Mouse (Mus musculus) gastrocnemius, adult 2 months (tissue): ENCODE measurements around the gene Itgb3. TPM values are rescaled to one million over a fixed set of nuclear protein-coding genes. Genes with fewer than 3 reads are reported as not detected.

Source experiments
- DNase-seq: peaks from one replicate; pipeline ENCODE4 v3.0.0; 2022
- H3K27ac ChIP-seq: fragments of 200-600 bp; 2 replicates; pipeline ENCODE4 v1.8.1; 2022; ENCODE audit warnings: mild to moderate bottlenecking
- H3K4me3 ChIP-seq: fragments of 200-600 bp; 2 replicates; pipeline ENCODE4 v1.8.1; 2022; ENCODE audit warnings: mild to moderate bottlenecking, moderate library complexity
- CTCF ChIP-seq: fragments of 200-600 bp; IDR thresholded peaks from 2 replicates; pipeline ENCODE4 v1.8.1; 2022; ENCODE audit warnings: antibody characterized with exemption, mild to moderate bottlenecking, moderate library complexity
- intact Hi-C: fragments of 180-260 bp; cut with DNase I; formaldehyde crosslinking; loops from one replicate; pipeline ENCODE4 v1.15.1; 2025
- total RNA-seq, 2 experiments: library from RNA; stranded (reverse); gene quantifications; 2 replicates each; pipeline ENCODE4 v1.2.3; 2021

Itgb3 gene
- total RNA-seq, 2 experiments from 2014 or later = 0.54 to 1.3 TPM

DNA sequence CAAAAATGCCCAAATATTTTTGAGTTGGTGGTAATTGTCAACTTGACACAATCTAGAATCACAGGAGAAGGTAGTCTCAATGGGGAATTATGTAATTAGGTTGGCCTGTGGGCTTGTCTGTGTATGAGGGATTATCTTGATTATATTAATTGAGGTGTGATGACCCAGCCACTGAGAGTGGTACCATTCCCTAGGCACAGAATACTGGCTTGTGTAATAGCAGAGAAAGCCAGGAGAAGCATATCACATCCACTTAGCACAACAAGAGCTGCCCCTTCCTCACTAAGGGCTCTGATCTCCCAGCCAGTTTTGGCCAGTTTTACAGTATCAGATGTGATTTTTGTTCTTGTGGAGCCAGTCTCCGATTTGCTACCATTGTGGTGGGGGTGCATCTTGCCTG is 18.2 kb upstream of the Itgb3 start:
- DNase-seq = no peak
- intact Hi-C loops = no loop called here
- TF ChIP-seq CTCF = no peak
- no peak overlapping the region for H3K4me3 ChIP-seq
- no peak overlapping the region for H3K27ac ChIP-seq

DNA sequence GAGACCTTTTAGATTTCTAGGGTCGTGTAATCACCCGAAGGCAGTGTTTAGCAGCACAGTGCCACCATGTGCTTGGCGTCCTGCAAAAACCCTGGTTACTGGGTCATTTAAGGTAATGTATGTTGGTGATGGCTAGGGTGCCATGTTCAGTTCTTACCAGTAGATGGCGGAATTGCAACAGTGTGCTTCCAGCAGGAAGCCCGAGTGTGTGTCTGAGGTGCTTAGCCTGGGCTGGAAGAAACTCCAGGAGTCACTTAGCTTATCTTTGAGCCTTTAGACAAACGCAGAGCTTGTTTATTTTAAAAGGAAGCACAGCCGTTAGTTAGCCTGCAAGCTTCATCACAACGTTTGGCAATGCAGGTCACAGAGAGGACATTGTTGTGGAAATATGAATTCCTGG is 17.7 kb upstream of the Itgb3 start:
- no peak; the same call in none of the 2 replicates for TF ChIP-seq CTCF
- intact Hi-C loops = loop anchor here (5.0 to 10.0 kb wide), 2 partner anchors 72 to 535 kb away; partner anchors contain the start of gene Mettl2
- H3K27ac ChIP-seq = no peak overlapping the region
- no peak overlapping the region for H3K4me3 ChIP-seq
- peak; percentile 79 for DNase-seq

DNA sequence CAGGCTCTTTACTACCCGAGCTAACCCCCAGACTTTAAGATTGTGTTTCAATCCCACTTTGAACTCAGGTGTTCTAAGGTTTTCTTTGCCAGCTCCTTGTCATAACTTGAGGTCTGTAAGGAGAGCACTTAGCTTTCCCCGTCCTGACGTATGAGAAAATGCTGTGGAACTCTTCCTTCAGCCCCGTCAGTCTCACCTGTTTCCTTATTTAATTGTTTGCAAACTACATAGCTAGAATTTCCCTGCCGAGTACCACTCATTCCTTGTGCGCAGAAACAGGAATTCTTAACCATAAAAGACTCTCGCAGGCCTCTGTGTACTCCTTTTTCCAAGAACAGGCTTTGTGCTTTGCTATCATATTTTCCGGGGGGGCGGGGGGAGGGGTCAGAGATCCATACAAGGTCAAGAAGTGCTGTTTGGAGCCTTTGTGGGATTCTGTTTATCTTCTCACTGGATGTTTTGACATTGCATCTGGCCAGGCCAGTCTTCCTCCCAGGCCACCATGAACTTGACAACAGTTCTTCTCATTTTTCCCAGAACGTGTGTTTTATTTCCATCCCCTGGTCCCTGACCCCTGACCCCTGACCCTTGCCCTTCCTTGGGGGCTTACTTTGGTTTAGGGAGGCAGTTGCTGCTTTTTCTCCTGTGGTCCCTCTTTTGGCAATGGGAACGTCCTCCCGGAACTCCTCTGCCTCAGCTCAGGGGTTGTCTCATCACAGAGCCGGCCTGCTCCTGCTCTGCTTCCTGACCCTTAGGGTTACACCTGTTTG is 15.5 kb upstream of the Itgb3 start:
- DNase-seq = no peak
- no peak for TF ChIP-seq CTCF
- H3K27ac ChIP-seq = no peak overlapping the region
- H3K4me3 ChIP-seq = no peak overlapping the region
- intact Hi-C loops = loop anchor here (5.0 to 10.0 kb wide), 2 partner anchors 70 to 533 kb away; partner anchors contain the start of gene Mettl2

DNA sequence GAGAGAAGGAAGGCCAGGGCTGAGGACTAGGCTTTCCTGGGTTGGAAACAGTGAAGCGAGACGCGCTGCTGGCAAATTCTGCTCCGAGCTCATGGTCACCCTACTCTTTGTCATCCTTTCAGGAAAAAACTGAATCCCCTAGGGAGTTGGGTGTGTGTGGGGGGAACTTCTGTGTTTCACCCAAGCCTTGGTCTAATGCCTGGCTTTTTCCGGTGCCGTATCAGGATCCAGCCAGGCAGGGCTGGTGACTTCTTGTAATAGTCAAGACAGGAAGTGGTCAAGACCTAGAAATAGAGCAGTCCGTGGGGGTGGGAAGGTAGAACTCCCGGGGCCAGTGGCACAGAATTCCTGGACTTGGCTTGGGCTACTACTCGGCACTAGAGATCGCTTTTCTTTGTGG is 11.4 kb upstream of the Itgb3 start:
- no peak overlapping the region for H3K27ac ChIP-seq
- intact Hi-C loops = loop anchor here (10.0 kb wide), 1 partner anchor 528 kb away; the partner anchor contains the start of gene Mettl2

DNA sequence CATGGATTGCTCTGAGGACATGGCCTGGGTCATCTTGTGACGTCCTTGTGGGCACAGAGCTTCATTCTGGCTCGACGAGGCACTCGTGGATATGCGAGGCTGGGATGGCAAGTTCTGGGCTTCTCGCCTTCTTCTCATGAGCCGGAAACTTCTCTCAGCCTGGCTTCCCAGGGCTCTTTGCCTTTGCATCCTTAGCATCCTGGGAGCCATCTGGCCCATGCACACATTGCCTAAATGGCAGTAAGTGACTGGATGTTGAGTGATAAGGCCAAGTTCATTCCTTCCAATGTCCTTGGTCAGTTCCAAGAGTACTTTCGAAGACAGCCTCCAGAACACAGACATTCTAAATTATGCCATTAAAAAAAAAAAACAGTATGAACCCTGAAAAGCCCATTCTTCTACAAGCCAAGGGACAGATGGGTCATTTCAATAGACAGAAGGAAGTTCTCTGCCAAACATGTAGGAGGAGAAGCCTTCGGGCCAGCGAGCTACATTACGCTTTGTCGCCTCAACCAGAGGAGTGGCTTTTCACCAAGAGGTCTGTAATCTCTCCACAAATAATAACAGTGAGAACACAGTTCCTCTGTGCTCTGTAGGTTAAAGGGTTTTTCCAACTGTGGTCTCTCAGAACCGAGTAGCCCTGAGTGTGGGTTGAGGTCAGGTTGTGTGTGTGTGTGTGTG is 8.4 kb upstream of the Itgb3 start:
- H3K27ac ChIP-seq = no peak overlapping the region
- no peak for TF ChIP-seq CTCF

More for the DNA sequence above, 11.4 kb upstream of the Itgb3 start:
- H3K4me3 ChIP-seq = no peak overlapping the region
- DNase-seq = no peak
- no peak for TF ChIP-seq CTCF

GRCm38 (mm10) chr11:104600675-104601074 is 7.1 kb upstream of the Itgb3 start:
- intact Hi-C loops = no loop called here
- H3K4me3 ChIP-seq = no peak overlapping the region
- TF ChIP-seq CTCF = no peak
- no peak overlapping the region for H3K27ac ChIP-seq
- DNase-seq = no peak

More for the DNA sequence above, 8.4 kb upstream of the Itgb3 start:
- intact Hi-C loops = loop anchor here (10.0 kb wide), 1 partner anchor 525 kb away; the partner anchor contains the start of gene Mettl2
- H3K4me3 ChIP-seq = no peak overlapping the region
- DNase-seq = no peak

GRCm38 (mm10) chr11:104604192-104604591 is 3.6 kb upstream of the Itgb3 start:
- Histone ChIP-seq H3K4me3 (no peak overlapping the region), H3K27ac (no peak overlapping the region)
- TF ChIP-seq CTCF = no peak
- DNase-seq = no peak
- intact Hi-C loops = no loop called here

DNA sequence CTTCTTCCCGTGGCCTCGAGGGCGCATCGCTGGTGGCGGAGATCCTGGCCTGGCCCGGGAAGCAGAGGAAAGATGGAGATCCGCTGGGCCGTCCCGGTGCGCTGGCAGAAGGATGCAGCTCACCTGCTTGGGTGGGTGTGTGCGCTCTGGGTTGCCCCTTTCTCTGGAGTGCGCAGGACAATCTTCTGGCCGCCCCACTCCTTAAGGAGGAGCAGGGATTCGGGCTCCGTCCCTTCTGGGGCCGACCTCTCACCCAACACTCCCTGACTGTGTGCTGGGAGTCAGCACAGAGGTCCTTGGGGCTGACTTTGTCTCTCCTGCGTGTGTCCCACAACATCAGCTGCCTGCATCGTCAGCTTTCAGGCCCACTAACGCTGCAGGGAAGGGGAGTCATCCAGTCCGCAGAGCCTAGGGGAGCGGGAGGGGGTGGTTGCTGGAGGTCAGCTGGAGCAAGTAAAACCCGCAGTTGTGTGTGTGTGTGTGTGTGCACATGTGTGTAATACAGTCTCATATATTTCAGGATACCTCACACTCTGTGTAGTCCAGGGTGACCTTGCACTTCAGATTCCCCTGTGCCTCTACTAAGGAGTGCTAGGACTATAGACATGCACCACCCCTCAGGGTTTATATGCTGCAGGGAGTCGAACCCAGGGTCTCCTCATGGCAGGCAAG is 585 bp downstream of the Itgb3 start:
- intact Hi-C loops = no loop called here
- no peak for TF ChIP-seq CTCF
- peak overlapping the region; percentile 79 for H3K27ac ChIP-seq
- no peak for DNase-seq
- H3K4me3 ChIP-seq = peak overlapping the region; percentile 73

GRCm38 (mm10) chr11:104609033-104609684 is 1.4 kb downstream of the Itgb3 start:
- H3K27ac ChIP-seq = peak overlapping the region; percentile 79; the same call in 1 of the 2 replicates
- TF ChIP-seq CTCF = no peak
- peak overlapping the region; percentile 73 for H3K4me3 ChIP-seq
- DNase-seq = no peak
- intact Hi-C loops = no loop called here

DNA sequence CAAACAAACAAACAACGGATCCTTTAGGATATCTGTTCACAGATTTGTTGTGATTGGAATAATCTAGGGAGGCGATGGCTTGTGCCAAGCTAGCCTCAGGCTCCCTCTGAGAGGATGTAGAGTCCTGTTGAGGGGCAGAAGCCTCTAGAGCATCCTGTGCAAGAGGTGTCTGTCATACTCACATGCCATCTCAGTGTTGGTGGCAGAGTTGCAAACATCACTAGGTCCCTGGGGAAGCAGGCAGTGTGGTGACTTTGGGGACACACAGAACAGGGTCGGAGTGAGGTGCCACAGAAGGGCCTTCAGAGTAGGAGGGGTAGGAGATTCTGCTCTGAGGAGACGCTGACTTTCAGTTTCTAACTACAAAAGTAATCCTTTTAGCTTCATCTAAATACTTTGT is 1.9 kb downstream of the Itgb3 start:
- Histone ChIP-seq H3K27ac (no peak overlapping the region), H3K4me3 (peak overlapping the region; percentile 36)
- no peak for DNase-seq
- TF ChIP-seq CTCF = no peak
- intact Hi-C loops = no loop called here

DNA sequence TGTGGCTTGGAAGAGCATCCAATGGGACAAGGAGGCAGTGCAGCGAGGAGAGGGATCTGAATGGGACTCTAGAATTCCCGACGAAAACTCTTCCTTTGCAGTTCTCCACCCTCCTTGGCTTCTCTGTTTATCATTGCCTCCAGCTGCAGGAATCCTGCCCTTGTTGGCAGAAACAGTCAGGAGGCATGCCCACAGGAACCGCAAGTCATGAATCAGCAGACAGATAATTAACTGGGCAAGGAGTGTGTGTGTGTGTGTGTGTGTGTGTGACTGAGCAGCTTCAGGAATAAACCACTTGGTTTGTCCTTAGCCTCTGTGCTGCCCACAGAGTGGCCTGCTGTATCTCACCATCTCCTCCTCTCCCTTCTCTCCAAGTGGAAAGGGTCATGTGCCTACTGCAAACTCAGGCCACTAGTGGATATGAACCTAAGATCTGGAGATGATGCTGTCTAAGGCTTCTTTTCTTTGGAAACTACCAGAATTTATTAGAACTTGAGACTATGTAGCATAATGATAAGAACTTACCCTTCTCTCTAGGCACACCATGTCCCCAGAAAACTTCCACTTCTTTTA is 3.9 kb downstream of the Itgb3 start:
- no peak for TF ChIP-seq CTCF
- no peak overlapping the region for H3K27ac ChIP-seq
- H3K4me3 ChIP-seq = no peak overlapping the region
- peak; percentile 35 for DNase-seq
- intact Hi-C loops = no loop called here

DNA sequence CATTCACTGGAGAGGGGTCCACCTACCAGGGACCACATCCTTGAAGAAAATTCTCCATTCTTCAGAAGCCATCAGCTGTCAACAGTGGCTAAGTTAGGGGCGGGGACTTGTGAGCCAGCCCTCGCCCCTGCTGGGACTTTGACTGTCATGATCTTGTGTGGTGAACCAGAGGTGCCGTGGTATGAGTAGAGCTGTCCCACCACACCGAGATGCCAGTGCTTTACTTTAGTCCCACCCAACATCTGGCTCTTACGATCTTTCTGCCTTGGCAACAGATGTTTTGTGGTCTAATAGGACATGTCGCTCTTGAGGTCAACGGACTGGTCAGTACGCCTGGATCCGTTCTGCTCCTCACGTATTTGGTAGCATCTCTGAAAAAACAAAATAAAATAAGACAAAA is 5.8 kb downstream of the Itgb3 start:
- H3K27ac ChIP-seq = no peak overlapping the region
- H3K4me3 ChIP-seq = no peak overlapping the region
- no peak for TF ChIP-seq CTCF
- DNase-seq = no peak
- intact Hi-C loops = no loop called here
